Mouse (Mus musculus) limb, embryonic 10.5 days (tissue): Measurements from ENCODE around the gene Olfr1410. TPM values are rescaled to one million over a fixed set of nuclear protein-coding genes. Genes with fewer than 3 reads are reported as not detected.

Source experiments
- DNase-seq: peaks from one replicate; pipeline ENCODE4 v3.0.0-alpha.2; 2017; ENCODE audit warnings: low spot score
- H3K27ac ChIP-seq: fragments of 300-500 bp; sonication (generic); 2 replicates; pipeline ENCODE4 v1.5.1; 2016; ENCODE audit warnings: mild to moderate bottlenecking
- H3K27me3 ChIP-seq: fragments of 300-500 bp; sonication (generic); 2 replicates; pipeline ENCODE4 v1.6.1; 2016; ENCODE audit warnings: low read depth, mild to moderate bottlenecking; ENCODE audit not compliant: poor library complexity, severe bottlenecking
- H3K36me3 ChIP-seq: fragments of 300-500 bp; sonication (generic); 2 replicates; pipeline ENCODE4 v1.6.1; 2016; ENCODE audit warnings: mild to moderate bottlenecking, moderate library complexity
- H3K4me1 ChIP-seq: fragments of 300-500 bp; sonication (generic); 2 replicates; pipeline ENCODE4 v1.6.1; 2016
- H3K4me3 ChIP-seq: fragments of 300-500 bp; sonication (generic); 2 replicates; pipeline ENCODE4 v1.5.1; 2016; ENCODE audit warnings: mild to moderate bottlenecking, moderate library complexity
- H3K9me3 ChIP-seq: fragments of 300-500 bp; sonication (generic); replicated peaks from 2 replicates; pipeline ENCODE4 v1.6.1; 2016; ENCODE audit warnings: mild to moderate bottlenecking
- WGBS: fragments of 180-500 bp; shearing (Covaris S2); methylation state at CpG from one replicate; pipeline ENCODE4 v1.1.7; 2016; 5-methylcytosine and 5-hydroxymethylcytosine counted together
- polyA plus RNA-seq: library from polyadenylated mRNA; unstranded; fragments of >200 nt; fragmentation: Nextera tagmentation; extraction: Ambion mirVana; gene quantifications from 2 replicates; pipeline ENCODE4 v1.2.1, GENCODE M21; 2016

Gene Olfr1410
- polyA plus RNA-seq, 1 experiment from 2014 or later: not detected

DNA sequence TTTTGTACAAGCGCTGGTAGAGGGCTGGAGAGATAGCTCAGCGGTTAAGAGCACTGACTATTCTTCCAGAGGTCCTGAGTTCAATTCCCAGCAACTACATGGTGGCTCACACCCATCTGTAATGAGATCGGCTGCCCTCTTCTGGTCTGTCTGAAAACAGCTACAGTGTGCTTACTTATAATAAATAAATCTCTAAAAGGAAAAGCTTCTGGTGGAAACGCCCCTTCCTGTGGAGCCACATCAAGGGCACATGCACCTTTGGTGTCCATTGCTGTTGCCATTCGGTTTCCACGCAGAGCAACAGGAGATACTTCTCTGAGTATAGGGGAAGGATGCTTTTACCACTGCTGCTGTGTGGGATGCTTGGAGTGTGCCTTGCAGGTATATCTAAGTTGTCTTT, 27.4 kb downstream of the Olfr1410 start:
- peaks cover 28% of the 10 kb centered on the region for H3K36me3 ChIP-seq
- 68% methylated on average over 6 of the region's 6 CpGs for WGBS
- DNase-seq: no peak
- no peak overlapping the region for H3K4me3 ChIP-seq
- no peaks in the 10 kb centered on the region for H3K4me1 ChIP-seq
- no peaks in the 10 kb centered on the region for H3K9me3 ChIP-seq
- no peak overlapping the region for H3K27ac ChIP-seq
- no peaks in the 10 kb centered on the region for H3K27me3 ChIP-seq

DNA sequence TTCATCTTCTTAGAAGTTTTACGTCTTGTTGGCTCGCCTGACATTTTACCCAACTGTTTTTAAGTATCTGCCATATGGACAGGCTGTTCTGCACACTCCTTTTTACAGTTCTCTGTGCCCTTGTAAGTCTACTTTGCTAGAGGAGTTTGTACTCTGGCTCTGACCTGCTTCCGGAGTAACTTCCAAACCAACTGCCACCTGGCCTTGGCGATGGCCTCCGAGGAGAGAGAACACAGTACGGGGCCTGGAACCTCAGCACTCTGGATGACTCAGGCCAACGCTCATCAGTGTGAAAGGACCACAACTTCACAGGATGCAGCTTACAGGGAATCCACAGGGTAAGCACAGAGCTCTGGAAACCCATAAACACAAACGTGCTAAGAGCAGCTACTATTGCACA, 28.1 kb downstream of the Olfr1410 start:
- Histone ChIP-seq H3K36me3 (peaks cover 36% of the 10 kb centered on the region), H3K4me3 (no peak overlapping the region), H3K27me3 (no peaks in the 10 kb centered on the region), H3K4me1 (no peaks in the 10 kb centered on the region), H3K9me3 (no peaks in the 10 kb centered on the region), H3K27ac (no peak overlapping the region)
- 88% methylated on average over 8 of the region's 8 CpGs for WGBS
- no peak for DNase-seq

DNA sequence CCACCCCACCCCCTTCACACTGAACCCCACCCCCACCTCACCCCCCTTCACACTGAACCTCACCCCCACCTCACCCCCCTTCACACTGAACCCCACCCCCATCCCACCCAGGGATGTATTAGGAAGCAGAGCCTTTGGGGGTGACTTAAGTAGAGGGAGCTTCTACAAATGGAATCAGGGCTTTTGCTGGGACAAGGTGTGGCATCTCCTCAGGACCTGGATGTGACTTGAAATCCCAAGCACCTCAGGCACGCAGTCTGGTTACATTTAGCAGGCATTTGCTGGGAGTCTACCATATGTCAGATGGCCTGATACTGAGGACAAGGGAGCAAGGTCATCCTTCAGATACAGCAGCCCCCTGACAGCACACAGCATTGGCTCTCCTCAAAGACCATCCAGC, 29.0 kb downstream of the Olfr1410 start:
- Histone ChIP-seq H3K4me1 (no peaks in the 10 kb centered on the region), H3K4me3 (no peak overlapping the region), H3K27ac (peak overlapping the region; percentile 50; the same call in 1 of the 2 replicates), H3K27me3 (no peaks in the 10 kb centered on the region), H3K9me3 (no peaks in the 10 kb centered on the region), H3K36me3 (peaks cover 44% of the 10 kb centered on the region)
- no peak for DNase-seq
- 64% methylated on average over 1 of the region's 1 CpGs for WGBS

DNA sequence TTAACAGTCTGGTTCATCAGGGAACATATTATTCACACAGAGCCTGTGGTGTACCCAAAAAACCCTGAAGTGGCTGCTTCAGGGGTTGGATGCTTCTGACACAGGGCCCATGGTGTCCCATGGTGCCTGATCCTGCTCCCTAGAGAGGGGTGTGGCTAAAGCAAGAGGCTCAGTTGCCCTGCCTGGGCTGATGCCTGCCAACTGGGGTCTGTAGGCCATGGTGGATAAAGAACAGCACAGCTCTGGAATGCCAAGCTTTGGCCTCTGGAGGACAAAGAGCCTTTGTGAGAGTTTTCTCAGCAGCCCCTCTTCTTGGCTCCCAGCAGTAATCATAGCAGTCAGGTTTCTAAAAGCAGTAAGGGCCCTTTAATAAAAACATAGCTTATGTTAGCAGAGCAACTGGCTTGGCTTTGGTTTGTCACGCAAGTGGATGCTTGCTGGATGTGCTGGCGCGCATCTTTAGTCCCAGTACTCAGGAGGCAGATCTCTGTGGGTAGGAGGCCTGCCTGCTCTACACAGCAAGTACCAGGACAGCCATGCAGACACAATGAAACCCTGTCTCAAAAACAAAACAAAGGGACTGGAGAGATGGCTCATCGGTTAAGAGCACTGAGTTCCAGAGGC, 29.5 kb downstream of the Olfr1410 start:
- DNase-seq: no peak
- 86% methylated on average over 4 of the region's 4 CpGs for WGBS
- no peaks in the 10 kb centered on the region for H3K27me3 ChIP-seq
- 0 out of 2 replicates have a peak, but pooled peaks cover 3% of the 10 kb centered on the region for H3K4me1 ChIP-seq
- H3K27ac ChIP-seq: peak overlapping the region; percentile 50; the same call in 1 of the 2 replicates
- no peaks in the 10 kb centered on the region for H3K9me3 ChIP-seq
- H3K36me3 ChIP-seq: peaks cover 50% of the 10 kb centered on the region
- no peak overlapping the region for H3K4me3 ChIP-seq

DNA sequence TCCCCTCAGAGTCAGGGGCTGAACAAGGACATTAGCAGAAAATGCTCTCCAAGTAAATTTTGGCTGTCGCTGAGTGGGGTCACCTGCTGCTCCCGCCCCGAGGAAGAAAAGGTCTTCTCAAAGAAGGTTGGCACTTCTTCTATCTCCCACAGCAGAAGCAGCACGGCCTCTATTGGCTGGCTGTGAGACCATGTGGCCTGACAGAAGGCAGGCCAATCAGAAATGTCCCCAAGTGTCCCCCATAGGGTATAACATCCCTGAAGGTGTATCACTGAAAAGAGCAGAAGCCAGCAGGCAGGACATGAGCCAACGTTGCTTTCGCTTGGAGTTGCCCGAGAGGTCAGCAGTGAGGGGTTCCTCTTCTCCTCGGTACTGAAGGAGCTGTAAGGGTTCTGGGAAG, 30.4 kb downstream of the Olfr1410 start:
- no peaks in the 10 kb centered on the region for H3K9me3 ChIP-seq
- H3K27me3 ChIP-seq: no peaks in the 10 kb centered on the region
- peaks cover 51% of the 10 kb centered on the region for H3K36me3 ChIP-seq
- no peak overlapping the region for H3K4me3 ChIP-seq
- 85% methylated on average over 8 of the region's 8 CpGs for WGBS
- H3K27ac ChIP-seq: no peak overlapping the region; the same call in 1 of the 2 replicates
- DNase-seq: no peak
- H3K4me1 ChIP-seq: peaks cover 12% of the 10 kb centered on the region

DNA sequence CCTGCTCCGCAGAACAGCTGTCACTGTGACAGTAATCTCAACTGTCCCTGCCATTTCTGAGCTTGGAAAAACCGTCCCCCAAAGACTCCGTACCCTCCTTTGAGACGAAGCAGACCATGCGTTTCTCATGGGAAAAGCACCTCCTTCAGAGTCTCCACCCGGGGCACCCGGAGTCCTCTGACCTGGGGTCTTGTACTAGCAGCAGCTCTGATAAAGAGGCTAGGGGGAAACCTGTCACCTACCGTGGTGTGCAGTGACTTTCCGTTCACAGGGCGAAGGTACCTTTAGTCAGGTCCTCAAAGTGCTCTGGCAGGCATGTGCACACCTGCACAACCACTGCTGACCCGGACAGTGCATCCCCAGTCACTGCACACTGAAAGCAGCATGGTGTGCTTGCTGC, 31.1 kb downstream of the Olfr1410 start:
- no peaks in the 10 kb centered on the region for H3K9me3 ChIP-seq
- DNase-seq: no peak
- no peaks in the 10 kb centered on the region for H3K27me3 ChIP-seq

DNA sequence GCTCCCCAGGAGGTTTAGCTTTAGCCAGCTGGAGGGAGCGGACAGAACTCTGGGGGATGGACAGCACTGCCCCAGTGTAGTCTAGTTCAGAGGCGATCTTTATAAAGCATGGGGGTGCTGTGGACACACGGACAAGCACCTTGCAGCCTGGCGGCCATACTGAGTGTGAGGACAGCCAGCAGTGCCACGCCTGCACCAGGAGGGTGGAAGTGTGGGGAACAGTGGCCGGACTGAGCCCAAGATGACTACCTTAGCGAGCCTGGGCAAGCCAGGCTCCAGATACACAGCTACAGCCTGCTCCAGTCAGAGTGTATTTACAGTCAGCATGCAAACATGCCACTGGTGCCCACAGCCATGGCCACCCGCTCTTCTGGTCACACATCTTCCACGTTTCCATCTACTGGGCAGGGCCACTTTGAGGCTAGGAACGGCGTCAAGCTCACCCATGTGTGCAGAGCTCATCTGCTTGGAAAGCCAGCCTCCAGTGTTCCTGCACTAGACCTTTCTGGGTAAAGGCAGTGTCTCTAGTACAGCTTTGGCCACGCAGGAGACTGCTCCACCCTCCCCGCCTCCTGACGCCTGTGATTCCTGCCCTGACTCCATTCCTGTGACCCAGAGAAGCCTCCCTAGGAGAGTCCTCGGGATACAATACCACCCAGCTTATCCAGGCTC, 32.1 kb downstream of the Olfr1410 start:
- Histone ChIP-seq H3K4me1 (peaks cover 23% of the 10 kb centered on the region), H3K36me3 (peaks cover 51% of the 10 kb centered on the region)
- DNase-seq: no peak

More for the DNA sequence above, 31.1 kb downstream of the Olfr1410 start:
- Histone ChIP-seq H3K27ac (no peak overlapping the region), H3K4me3 (no peak overlapping the region), H3K36me3 (peaks cover 51% of the 10 kb centered on the region), H3K4me1 (peaks cover 15% of the 10 kb centered on the region)
- WGBS: 95% methylated on average over 11 of the region's 11 CpGs

DNA sequence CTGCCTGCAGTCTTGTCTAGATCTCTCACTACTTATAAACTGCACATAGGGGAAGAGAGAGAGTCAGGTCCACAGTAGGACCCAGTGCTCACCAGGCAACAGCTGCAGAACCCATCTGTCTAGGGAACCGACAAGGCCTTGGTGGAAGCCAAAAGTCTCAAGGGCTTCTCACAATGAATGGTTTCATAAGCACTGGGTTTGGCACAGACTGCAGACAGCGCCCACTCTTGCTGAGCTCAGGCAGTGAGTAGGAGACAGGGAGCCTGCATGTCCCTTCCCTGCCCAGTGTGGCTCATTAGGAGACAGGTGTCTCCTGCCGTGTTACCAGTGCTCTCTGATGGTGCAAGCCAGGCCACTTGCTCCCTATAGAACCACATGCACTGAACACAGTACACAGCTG, 32.6 kb downstream of the Olfr1410 start:
- no peak for DNase-seq
- 94% methylated on average over 3 of the region's 3 CpGs for WGBS
- peaks cover 25% of the 10 kb centered on the region for H3K4me1 ChIP-seq
- H3K9me3 ChIP-seq: no peaks in the 10 kb centered on the region
- no peak overlapping the region for H3K4me3 ChIP-seq
- H3K36me3 ChIP-seq: peaks cover 51% of the 10 kb centered on the region
- no peak overlapping the region for H3K27ac ChIP-seq
- no peaks in the 10 kb centered on the region for H3K27me3 ChIP-seq

More for the DNA sequence above, 32.1 kb downstream of the Olfr1410 start:
- WGBS: 94% methylated on average over 15 of the region's 15 CpGs
- Histone ChIP-seq H3K27ac (no peak overlapping the region), H3K27me3 (no peaks in the 10 kb centered on the region), H3K4me3 (no peak overlapping the region), H3K9me3 (no peaks in the 10 kb centered on the region)

DNA sequence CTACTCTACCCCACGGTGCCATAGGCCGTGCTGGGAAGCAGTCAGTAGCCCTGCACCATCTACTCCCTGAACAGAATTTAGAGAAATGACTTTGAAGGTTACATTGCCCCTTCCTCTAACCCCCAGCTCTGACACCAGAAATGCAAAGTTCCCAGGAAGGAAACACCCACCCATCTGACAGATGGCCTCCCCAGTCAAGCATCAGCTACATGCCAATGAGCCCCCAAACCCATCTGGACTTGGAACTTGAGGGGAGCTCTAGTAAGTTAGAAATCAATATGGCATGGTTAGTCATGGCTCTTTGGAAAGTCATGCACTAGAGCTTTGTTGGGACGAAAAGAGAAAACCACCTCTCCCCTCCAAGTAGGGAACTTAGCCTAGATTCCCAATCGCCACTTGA, 33.2 kb downstream of the Olfr1410 start:
- WGBS: 95% methylated on average over 4 of the region's 4 CpGs
- Histone ChIP-seq H3K9me3 (no peaks in the 10 kb centered on the region), H3K4me1 (peaks cover 25% of the 10 kb centered on the region), H3K36me3 (peaks cover 51% of the 10 kb centered on the region), H3K27ac (no peak overlapping the region), H3K27me3 (no peaks in the 10 kb centered on the region), H3K4me3 (no peak overlapping the region)
- no peak for DNase-seq

DNA sequence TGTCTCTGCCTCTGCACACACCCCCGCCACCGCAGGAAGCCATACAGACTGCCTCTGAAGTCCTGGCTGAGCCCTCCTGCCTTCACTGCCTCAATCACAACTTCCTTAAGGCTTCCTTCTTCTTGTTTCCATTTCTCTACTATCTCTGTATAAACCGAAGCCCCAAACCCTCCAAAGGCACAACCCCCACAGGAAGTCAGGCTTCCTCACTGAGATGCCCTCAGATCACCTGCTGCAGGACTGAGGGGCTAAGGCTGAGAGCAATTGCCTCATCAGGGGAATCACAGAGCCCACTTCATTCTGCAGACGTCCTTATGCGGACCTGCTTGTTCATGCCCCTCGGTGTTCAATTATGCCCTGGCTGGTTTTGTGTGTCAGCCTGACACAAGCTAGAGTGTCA, 34.8 kb downstream of the Olfr1410 start:
- no peaks in the 10 kb centered on the region for H3K9me3 ChIP-seq
- H3K4me1 ChIP-seq: peaks cover 25% of the 10 kb centered on the region
- WGBS: 91% methylated on average over 6 of the region's 6 CpGs
- no peak for DNase-seq
- peaks cover 47% of the 10 kb centered on the region for H3K36me3 ChIP-seq
- H3K27me3 ChIP-seq: no peaks in the 10 kb centered on the region
- peak overlapping the region; percentile 85; the same call in 1 of the 2 replicates for H3K4me3 ChIP-seq
- H3K27ac ChIP-seq: no peak overlapping the region

DNA sequence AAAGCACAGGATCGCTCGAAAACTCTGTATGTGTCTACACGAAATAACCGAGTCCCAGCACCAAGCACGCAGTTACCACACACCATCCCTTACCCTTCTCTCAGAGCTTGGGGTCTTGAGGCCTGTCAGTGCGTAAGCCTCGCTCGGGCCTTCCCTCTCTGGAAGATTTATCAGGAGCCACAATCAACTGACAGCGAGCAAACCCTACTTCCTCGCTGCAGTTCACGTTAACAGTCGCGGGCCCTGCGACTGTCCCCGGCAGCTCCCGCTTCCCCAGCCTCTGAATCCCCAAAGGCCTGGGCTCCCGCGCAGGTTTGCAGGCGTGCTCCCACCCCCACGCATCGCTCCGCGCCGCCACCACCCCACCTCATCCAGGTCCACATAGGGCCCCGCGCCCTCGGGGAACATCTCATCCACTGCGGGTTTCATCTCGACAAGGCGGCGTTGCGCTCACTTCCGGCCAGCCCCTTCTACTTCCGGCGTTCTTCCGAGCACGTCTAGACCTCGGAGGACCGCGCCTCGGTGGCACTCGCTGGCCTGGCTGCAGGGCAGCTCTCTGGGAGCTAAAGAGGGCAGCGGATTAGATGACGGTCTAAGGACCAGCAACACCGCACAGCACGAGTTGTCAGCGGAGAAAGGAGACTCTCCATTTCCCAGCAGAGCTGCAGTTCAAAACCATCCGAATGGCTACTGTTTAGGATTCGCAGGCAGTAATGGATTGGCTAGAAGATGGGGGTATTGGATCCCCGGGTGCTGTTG, 36.1 kb downstream of the Olfr1410 start, which contains the start of gene Cops9:
Cops9 (minus strand) TSS at position 472 of the 759 bp plus-strand sequence.
- DNase-seq: peak; percentile 95
- WGBS: 2% methylated on average over 50 of the region's 50 CpGs
- H3K36me3 ChIP-seq: peaks cover 35% of the 10 kb centered on the region
- H3K27ac ChIP-seq: peak within 1 kb of the TSS; percentile 87
- H3K4me1 ChIP-seq: peaks cover 25% of the 10 kb centered on the region
- peak within 1 kb of the TSS; percentile 85 for H3K4me3 ChIP-seq
- H3K9me3 ChIP-seq: no peaks in the 10 kb centered on the region
- no peaks in the 10 kb centered on the region for H3K27me3 ChIP-seq

DNA sequence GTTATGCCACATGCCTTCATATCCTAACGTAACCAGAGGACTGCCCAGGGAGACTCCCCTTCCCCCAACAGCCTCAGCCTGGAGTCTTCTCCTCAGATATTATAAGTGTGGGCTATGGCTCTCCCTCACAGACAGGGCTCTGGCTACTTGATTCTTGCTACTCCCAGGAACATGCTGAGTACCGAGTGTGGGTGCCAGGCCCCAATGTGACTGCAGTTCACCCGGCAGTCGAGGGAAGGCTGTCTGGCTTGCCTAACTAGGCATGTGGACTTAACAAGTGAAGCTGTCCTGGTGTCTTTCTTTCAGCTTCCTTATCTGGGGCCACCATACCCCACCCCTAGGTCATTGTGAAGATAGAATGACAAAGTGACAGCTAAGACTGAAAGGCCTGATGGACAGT, 38.1 kb downstream of the Olfr1410 start:
- no peaks in the 10 kb centered on the region for H3K27me3 ChIP-seq
- H3K4me3 ChIP-seq: no peak overlapping the region
- peaks cover 34% of the 10 kb centered on the region for H3K4me1 ChIP-seq
- no peaks in the 10 kb centered on the region for H3K9me3 ChIP-seq
- no peak for DNase-seq
- peaks cover 15% of the 10 kb centered on the region for H3K36me3 ChIP-seq
- WGBS: 78% methylated on average over 4 of the region's 4 CpGs
- H3K27ac ChIP-seq: no peak overlapping the region

DNA sequence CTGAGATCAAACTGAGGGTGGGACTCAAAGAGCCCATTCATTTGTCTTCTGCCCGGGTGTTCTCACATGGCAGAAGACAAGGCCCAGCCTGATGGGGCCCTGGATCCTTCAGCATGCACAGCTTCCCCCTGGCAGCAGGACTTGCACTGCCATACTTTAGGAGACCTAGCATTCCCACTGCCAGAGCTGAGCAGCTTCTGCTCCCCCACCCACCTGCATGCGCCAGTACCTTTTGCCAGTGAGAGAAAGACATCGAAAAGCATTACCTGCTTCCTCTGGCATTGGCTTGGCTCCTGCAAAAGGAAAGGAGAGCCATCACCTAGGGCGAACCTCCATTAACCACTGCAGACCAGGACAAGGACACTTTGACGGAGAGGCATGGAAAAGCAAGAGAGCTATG, 39.3 kb downstream of the Olfr1410 start:
- H3K4me1 ChIP-seq: peaks cover 34% of the 10 kb centered on the region
- no peak overlapping the region for H3K27ac ChIP-seq
- H3K4me3 ChIP-seq: no peak overlapping the region
- no peaks in the 10 kb centered on the region for H3K9me3 ChIP-seq
- WGBS: 82% methylated on average over 5 of the region's 5 CpGs
- H3K27me3 ChIP-seq: no peaks in the 10 kb centered on the region
- no peak for DNase-seq
- peaks cover 3% of the 10 kb centered on the region; the same call in 1 of the 2 replicates for H3K36me3 ChIP-seq
